Mouse (Mus musculus) heart, postnatal 10 days (tissue): ENCODE measurements around the gene Bri3. TPM values are rescaled to one million over a fixed set of nuclear protein-coding genes. Genes with fewer than 3 reads are reported as not detected.
A peak's percentile ranks its signal among the peaks of the same experiment; 100 is the strongest.
"Not testable (repeated sequence)": the region's sequence is repeated elsewhere in the genome, so short reads cannot be mapped to it uniquely, and the experiment has no call there.

Source experiments
- DNase-seq, 2 experiments: peaks; one replicate each; pipeline ENCODE4 v3.0.0; 2021
- intact Hi-C: fragments of 180-260 bp; cut with DNase I; formaldehyde crosslinking; loops from one replicate; pipeline ENCODE4 v1.15.1; 2025
- total RNA-seq, 2 experiments: library from RNA; stranded (reverse); gene quantifications; 2 replicates each; pipeline ENCODE4 v1.2.3; 2021

The Bri3 gene
- total RNA-seq, 2 experiments from 2014 or later: 165 to 171 TPM

DNA sequence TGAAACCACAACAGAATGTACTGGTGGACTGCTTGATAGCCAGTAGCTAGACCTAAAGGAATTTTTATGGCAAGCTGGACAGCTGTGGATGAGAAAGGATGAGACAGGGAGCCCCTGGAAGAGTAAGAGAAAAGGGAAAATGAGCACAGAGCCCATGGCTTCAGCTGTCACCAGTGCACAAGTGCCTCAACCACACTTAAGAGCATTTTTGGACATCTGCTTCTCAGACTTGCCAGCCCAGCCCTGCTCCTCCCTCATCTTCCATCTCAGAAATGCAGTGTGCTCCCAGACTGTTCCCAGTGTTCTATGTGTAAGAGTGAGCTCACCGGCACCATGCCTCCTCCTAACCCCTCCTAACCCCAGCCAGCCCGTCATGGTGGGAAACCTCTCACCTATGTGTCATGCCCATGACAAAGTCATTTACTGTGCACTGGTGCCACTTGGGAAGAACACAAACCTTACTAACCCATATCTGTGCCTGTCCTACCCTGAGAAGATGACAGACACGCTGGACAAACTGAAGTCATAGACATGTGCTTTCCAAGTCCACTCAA lies 43.1 kb downstream of the Bri3 start:
- DNase-seq: no peak
- intact Hi-C loops: loop anchor here (5.0 kb wide), 1 partner anchor 70 kb away; the partner anchor contains the start of gene Baiap2l1

DNA sequence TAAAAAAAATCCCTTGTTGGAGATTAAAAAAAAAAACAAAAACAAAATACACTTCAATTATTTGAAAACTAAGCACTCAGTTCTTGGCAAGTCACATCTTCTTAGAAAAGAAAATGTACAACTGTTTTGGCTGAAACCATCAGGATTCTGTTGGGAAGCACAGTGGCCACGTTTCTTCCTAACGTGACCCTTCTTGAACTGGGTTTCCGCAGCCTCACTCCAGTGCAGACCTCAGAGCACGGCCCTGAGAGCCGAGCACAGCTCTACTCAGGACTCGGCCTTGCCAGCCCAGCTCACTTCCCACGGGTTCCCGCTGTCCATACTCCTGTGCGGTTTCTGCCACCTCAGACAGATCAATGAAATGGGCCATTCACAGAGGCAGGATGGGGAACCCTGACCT lies 44.2 kb downstream of the Bri3 start:
- intact Hi-C loops: loop anchor here (5.0 kb wide), 1 partner anchor 69 kb away; the partner anchor contains the start of gene Baiap2l1
- DNase-seq: no peak

DNA sequence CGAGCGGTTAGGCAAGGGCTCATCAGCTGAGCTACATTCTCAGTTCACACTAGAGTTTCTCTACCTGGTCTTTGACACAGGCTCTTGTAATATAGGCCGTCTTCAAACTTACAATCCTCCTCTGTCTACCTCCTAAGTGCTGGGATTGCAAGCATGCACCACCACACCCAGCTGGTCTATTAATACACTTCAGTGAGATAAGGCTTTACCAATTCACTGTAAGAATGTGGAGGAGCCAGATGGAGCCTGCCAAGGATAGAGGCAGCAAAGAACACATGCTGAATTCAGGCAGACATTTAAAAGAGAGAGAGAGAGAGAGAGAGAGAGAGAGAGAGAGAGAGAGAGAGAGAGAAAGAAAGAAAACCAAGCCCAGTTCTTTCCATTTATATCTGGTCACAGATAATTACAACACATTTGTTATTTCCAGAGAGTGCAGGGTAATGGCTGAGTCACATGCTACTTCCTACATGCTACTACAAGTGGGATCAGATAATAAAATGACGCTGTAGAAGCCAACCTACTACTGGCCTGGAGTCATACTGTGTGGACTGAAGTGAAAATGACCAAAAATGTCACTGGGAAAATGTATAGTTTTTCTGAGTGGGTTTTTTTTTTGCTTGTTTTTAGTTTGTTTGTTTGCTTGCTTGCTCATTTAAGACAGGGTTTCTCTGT lies 45.7 kb downstream of the Bri3 start:
- intact Hi-C loops: loop anchor here (5.0 kb wide), 2 partner anchors 67 to 252 kb away; partner anchors contain the start of gene Baiap2l1
- DNase-seq: peak; percentile 57 to 64

DNA sequence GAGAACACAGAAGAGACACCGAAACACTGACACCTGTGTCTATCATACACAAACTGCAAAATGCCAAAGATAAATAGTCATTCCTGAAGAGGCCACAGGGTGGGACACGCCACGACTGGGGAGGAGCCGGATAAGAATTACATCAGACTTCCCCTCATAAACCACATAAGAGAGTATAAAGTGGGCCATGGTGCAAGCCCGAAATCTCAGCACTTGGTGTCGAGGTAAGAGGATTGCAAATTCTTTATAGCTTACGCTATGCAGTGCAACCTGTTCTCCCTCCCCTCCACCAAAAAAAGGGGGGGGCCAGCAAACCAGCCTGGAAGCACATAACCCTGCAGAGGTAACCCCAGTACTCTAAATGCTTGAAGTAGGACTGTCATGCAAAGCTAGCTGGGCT lies 50.7 kb downstream of the Bri3 start:
- no peak for DNase-seq
- intact Hi-C loops: loop anchor here (5.0 kb wide), 1 partner anchor 247 kb away; no protein-coding TSS in a partner anchor

DNA sequence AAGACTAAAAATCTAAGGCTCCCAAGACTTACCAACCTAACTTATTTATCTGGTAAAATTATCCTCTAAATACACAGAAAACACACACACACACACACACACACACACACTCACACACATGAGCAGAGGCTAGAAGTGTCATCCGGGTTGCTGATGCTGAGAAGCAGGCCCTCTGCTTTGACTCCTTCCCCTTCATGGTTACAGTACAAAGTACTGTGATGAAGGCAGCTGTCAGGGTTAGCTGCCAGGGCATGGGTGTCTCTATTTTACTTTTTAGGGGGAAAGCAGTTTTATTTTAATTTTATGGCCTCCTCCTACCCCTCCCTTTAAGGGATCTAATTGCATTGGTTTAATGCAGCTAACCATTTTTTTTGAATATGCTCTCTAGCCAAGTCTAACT lies 51.1 kb downstream of the Bri3 start:
- intact Hi-C loops: no loop called here
- no peak for DNase-seq

DNA sequence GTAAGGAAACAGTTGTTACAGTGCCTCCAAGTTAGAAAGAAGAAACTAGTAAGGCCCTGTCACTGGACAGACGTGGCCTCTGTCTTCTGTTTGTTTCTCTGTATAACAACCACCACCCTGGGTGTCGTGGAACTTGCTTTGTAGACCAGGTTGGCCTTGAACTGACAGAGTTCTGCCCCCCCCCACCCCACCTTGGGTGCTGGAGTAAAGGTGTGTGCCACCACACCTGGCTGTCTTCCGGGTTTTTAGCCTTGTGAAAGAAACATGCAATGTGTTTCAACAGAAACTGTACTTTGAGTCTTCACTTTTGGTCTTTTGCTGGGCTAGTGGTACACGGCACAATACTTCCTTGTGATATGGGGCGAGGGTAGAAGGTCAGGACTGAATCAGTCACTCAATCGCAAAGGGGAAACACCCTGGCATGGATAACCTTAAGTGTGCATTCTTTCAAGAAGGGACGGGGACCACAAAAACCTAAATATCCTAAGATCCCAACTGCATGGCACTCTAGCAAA lies 51.9 kb downstream of the Bri3 start:
- intact Hi-C loops: no loop called here
- no peak for DNase-seq

DNA sequence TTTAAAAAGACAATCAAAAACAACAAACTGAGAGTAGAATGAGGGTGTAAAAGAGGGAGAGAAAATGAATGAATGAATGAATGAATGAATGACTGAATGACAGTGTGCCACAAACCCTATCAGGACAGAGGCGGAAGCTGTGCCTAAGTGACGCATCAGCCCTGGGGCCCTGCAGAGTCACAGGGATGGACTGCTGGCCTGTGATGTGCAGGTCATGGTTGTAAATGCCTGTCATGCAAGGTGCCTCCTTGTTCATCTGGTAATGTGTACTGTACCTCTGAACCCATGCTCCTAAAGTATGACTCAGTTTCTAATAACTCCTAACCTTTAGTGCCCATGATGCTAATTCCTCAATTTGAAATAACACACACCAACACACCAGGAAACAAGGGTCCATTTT lies 58.8 kb downstream of the Bri3 start:
- intact Hi-C loops: no loop called here
- DNase-seq: no peak

DNA sequence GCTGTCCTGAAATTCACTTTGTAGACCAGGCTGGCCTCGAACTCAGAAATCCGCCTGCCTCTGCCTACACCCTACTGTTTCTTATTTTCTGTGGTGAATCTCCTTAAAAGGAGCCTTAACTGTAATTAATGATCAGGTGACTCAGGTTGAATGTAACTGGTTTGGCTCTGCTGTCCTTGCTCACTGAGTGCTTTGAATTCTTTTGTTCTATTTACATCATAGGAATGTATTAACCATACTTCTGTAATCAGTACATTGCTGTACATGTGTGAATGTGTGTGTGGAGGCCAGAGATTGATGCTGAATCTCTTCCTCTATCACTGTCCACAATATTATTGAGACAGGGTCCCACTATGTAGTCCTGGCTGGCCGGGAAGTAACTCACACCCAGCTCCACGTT lies 64.7 kb downstream of the Bri3 start:
- intact Hi-C loops: no loop called here
- no peak for DNase-seq

DNA sequence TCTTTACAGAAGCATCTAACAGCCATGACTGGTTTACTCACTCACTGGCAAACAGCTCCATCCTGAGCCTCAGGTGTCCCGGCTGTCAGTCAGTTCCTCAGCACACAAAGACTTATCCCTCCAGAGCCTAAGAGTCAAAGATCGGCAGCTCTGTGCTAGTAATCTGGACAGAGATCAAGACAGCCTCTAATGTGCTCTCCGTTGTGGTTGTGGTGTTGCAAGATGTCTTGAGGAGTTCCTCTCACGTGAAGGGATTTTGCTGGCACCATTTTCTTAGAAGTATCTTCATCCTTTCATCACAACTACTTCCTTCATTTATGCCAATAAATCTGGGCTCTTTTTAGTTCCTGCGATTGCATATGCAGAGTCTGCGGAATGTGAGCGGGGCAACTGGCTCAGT lies 67.9 kb downstream of the Bri3 start:
- intact Hi-C loops: no loop called here
- no peak for DNase-seq

DNA sequence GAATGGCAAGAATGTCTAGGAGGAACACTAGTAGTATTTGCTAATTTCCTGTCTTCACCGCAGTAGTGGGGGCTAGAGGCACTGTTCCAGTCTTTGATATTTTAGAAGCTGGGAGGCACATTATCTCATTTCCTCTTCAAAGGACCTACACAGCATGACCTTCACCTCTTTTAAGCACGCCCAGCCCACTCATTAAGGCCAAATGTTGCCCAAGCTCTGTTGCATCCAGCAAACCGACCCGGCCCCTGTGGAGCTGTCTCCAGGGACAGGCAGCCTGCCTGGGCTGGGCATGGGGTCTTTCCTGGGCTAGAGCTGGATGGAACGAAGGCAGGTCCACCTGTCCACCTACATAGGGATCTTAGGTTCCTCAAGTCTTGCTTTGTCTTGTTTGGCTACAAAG lies 69.1 kb downstream of the Bri3 start:
- DNase-seq: no peak
- intact Hi-C loops: no loop called here

DNA sequence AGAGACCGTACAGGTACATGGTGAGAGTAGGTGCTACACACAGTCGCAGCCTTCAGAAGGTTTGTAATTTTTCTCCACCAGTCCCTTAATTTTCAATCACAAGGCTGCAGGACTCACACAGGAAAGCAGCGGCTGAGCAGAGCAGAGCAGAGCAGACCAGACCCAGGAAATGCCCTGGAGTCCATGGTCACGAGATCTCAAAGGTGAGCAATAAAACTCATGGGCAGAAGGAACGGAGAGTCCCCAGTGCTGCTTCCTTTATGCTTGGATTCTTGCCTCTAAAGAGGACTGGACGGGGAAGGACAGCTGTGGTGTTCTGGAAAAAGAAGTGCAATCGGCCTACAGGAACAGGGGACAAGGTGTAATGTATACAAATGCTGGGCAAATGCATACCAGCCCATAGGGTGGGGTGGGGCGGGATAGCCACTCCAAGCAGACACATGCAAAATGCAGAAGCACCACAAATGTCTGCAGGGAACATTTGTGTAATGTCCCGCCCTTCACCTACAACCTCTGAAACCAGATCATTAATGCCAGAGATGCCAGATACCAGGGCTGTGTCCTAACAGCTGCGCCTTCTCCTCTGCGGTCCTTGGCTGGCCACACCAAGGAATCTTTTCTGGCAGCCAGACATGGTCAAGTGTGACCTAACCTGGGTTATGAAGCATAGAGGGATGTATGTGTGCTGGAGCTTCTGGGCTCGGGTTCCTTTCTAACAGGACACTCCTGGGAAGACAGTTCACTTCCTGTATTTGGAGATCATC lies 70.7 kb downstream of the Bri3 start:
- intact Hi-C loops: no loop called here
- no peak for DNase-seq

DNA sequence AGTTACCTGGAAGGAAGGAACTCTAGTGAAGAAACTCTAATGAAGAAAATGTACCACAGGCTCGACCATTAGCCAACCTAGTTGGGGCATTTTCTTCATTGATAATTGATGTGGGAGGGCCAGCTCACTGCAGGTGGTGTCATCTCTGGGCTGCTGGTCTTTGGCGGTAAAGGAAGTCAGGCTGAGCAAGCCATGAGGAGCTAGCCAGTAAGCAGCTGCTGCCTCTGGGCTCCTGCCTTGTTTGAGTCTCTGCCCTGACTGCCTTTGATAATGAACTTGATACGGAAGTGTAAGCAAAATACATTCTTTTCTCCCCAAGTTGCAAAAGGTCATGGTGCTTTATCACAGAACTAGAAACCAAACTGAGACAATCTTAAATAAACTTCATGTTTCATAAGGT lies 72.2 kb downstream of the Bri3 start:
- no peak for DNase-seq
- intact Hi-C loops: no loop called here

DNA sequence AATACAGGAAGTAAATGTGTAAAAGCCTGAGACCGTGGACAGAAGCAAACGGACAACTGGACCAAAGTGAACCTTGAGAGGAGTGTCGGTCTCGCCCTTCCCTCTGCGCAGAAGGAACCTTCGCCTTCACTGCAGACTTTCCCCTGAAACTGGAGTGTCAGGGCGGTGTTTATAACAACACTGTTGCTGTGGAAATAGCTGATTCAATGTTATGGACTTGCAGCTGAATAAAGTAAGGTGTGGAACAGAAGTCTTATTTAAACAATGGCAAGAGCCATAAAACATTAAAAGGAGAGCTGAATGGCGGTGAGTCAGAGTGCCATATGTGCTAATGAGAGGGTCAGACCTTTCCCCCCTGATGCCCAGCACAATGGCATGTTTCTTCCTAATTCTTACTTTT lies 73.2 kb downstream of the Bri3 start:
- intact Hi-C loops: no loop called here
- no peak for DNase-seq

DNA sequence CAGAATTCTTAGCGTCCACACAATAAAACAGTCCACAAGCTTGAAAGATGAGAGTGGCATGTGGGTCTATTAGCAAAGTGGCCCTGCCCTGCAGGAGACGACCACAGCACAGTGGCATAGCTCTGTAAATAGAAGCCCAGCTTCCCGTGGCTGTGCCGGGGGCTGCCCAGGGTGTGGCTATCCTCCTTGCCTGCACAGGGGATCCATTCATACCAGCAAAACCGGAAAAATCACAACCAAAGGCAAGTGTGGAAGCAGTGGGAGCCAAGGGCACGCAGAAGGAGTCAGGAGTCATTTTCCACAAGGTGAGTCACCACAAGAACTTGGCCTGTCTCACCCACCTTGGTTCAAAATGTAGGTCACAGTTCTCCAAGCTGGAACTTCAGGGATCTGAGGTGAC lies 74.0 kb downstream of the Bri3 start:
- DNase-seq: peak in 1 of 2 experiments; percentile 13
- intact Hi-C loops: no loop called here

DNA sequence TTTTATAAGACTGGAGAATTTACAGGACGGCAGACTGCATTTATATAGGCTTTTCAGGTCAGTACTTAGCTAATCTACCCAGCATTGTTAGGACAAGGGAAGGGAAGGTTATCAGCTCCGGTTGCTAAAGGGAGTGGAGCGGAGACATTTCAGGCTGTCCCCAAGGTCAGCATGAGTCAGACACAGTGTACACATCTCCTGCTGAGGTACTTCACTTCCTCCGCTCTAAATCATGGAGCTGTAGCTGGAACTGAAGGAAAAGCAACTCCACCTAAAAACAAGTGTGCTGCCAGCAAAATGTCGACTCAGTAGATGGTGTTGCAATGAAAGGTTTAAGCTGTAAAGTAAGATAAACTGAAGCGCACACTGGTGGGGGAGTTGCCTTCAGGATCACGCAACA lies 77.4 kb downstream of the Bri3 start:
- intact Hi-C loops: no loop called here
- peak; percentile 32 to 35 for DNase-seq

DNA sequence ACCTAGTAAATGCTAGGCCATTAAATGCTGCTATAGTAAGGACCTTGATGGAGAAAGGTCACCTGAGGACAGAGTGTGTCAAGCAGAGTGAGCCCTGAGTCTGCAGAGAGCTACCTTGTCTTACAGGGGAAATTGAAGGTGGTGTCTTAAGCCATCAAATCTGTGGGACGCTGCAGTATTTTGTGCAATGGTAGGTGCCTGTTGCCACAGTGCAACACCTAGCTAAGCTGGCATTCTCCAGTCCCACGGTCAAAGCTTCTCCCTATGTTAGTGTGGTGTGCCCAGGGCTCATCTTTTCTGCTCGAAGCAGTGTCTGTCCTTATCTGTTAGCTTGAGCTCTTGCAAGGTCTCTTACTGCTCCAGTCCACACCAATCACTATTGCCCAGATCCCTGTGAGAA lies 78.5 kb downstream of the Bri3 start:
- intact Hi-C loops: no loop called here
- DNase-seq: no peak

DNA sequence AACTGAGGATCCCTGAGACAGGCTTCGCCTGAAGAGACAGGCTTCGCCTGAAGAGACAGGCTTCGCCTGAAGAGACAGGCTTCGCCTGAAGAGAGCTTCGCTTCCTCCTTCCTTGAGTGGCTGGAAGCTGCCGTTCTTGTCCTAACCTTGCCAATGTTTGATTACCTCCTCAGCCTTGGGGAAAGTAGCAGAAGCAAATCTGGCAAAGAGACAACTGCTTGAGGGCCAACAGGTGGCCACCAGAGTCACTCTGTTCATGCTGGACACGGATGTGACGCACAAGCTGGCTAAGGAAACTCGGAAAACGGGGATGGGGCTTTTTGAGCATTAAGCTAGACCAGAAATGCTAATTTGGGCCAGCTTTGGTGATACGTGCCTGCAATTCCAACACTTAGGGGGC lies 89.8 kb downstream of the Bri3 start:
- no peak for DNase-seq
- intact Hi-C loops: no loop called here

DNA sequence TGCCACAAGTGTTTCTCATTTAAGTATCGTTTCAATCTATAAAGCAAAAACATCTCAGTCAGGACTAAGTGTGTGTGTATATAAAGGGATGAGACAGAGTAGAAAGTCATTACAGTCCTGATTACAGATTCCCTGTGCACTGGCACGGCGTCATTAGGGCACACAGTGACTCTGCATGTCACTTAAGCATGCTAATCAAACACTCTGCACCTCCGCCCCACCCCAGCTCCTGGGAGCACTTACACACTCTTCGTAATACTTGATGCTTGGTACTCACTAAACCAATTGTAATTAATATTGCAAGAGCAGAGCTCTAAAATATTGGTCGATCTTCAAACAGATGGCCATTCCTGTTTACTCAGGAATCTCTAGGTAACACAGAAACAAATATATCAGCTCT lies 91.1 kb downstream of the Bri3 start:
- intact Hi-C loops, DNase-seq: not testable (repeated sequence)

DNA sequence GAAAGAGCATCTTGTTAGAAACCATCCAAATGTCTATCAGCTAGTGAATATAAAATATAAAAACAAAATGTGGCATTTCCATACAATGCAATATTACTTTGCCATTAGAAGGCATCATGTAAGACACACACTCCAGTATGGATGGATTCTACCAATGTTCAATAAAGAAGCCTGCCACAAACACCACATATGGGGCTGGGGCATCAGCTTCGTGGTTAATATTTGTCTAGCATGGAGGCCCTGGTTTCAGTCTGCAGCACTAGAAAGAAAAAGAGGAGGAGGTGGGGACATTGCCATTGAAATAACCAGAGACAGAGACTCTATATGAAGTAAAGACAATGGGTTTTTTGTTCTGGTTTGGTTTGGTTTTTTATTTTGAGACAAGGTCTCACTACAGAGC lies 94.5 kb downstream of the Bri3 start:
- DNase-seq: no peak
- intact Hi-C loops: no loop called here

DNA sequence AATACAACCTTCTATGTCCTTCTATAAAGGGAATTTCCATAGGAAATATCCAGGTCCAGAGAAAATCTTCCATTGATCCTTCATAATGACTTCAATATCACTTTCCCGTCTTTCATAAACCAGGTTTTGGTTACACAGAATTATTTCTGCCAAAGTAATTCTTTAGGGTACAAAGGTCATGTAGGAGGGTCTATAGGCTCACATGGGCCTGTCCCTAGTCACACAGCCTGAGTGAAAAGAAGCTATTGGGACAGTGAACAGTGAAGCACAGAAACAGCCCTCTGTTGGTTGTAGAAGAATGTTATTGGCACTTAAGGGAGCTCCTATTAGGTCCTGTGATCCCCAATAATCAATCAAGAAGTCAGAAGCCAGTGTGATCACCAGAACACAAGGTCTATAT lies 96.8 kb downstream of the Bri3 start:
- DNase-seq: no peak
- intact Hi-C loops: no loop called here

DNA sequence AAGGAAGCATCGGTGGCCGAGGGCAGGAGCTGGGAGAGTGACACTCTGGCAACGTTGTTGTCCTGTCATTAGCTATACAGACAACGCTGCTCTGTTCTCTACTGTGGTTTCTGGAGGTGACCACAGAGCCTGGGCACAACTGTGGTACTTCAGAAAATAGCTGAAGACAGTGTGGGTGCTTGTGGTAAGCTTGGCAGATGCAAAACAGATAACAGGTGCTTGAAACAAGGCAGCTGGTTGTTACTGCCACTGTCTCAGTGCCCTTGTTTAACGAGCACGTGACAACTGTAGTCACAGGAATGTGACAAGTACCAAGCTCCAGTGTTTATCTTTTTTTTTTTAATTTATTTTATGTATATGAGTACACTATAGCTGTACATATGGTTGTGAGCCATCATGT lies 100.4 kb downstream of the Bri3 start:
- intact Hi-C loops: no loop called here
- DNase-seq: no peak

DNA sequence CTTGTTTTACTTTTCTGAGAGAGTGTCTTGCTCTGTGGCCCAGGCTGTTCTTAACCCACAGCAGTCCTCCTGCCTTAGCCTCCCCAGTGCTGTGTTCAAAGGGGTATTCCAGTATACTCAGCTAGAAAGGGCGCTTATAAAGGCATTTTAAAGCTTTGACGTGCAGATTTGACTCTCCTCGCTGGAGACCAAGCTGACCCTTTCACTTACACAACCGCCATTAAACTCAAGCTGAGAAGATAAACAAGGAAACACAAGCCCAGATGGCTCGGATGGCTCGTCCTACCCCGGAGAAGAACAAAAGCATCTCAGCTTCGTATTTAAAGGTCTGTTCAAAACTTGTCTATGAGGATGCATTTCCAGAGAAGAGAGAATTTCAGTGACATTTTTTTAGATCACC lies 106.9 kb downstream of the Bri3 start:
- intact Hi-C loops: no loop called here
- no peak for DNase-seq
